Mouse (Mus musculus): Measurements from ENCODE around the gene Pik3ip1.
A peak's percentile ranks its signal among the peaks of the same experiment; 100 is the strongest.

The Pik3ip1 gene

GRCm38 (mm10) chr11:3329891-3330451 lies at the start of gene Pik3ip1:
Gene Pik3ip1, plus strand, starts transcription at chr11:3330401.
- no peak for DNase-seq (ENCODE audit: low spot score)

- DNase-seq (ENCODE audit: low spot score): no peak
These were observed 47.3 kb upstream of the Pik3ip1 start for GRCm38 (mm10) chr11:3282887-3283286.

DNA sequence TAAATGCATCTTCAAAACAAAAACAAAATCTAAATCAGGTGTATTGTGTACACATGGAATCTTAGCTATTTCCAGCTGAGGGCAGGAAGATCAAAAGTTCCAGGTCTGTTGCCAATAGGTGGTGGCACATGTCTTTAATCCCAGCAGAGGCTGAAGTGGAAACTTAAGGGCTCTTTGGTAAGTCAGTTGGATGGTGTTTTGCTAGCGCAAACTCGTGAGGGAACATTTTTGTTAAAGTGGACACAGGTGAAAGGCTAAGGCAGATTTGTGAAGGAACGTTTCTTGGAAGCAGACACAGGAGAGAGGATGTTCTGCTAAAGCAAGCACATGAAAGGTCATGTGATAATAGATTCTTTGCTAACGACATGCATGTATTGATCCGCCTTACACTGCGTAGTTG lies 46.6 kb upstream of the Pik3ip1 start:
- no peak for DNase-seq (ENCODE audit: low spot score)

DNA sequence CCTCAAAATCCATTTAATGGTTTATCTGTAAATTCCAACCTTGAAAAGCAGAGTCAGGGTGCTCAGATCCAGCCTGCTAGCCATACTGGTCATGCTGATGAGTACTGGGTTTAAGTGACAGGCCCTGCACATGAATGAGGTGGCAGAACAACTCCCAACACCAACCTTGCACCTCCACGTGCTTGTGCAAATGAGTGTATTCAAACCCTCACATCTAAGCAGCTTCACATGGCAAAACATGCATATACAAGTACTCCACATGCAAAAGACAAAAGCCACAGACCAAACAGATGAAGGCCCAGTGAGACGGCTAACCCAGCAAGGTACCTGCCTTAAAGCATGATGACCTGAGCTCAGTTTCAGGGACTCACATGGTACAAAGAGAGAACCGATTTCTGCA lies 44.3 kb upstream of the Pik3ip1 start:
- DNase-seq (ENCODE audit: low spot score): no peak

DNA sequence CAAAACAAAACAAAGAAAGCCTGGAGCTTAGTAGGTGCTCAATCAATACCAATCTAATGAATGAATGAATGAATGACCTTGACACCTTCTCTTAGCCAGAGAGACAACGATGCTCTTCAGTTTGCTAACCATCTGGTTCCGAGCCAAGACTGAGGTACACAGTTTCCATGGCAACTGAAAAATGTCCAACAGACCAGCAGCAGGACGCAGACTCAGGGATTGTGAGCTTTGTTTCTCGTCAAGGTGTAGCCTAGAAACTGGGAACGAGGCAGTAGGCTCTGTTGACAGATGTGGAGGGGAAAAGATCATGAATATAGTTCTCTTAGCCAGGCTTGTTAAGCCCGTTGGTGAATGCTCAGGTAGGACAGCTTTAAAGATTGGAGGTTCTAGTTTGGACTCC lies 43.1 kb upstream of the Pik3ip1 start:
- no peak for DNase-seq (ENCODE audit: low spot score)

DNA sequence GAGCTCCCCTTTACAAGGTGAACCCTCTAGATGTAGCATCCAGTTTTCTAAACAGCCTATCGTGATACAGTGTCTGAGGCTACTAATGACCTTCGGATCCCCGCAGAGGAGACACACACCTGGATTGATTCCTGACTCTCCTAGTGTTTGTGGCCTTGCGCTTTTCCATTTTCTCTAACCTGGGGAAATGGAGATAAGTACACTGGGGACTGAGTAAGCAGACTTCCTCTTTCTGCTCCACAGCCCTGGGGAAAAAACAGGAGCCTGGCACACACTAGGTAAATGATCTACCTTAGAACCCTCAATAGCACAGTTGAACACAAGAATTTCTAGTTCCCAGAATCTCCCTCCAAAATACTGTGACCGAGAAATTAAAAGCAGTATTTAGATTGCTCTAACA lies 42.3 kb upstream of the Pik3ip1 start:
- no peak for DNase-seq (ENCODE audit: low spot score)

DNA sequence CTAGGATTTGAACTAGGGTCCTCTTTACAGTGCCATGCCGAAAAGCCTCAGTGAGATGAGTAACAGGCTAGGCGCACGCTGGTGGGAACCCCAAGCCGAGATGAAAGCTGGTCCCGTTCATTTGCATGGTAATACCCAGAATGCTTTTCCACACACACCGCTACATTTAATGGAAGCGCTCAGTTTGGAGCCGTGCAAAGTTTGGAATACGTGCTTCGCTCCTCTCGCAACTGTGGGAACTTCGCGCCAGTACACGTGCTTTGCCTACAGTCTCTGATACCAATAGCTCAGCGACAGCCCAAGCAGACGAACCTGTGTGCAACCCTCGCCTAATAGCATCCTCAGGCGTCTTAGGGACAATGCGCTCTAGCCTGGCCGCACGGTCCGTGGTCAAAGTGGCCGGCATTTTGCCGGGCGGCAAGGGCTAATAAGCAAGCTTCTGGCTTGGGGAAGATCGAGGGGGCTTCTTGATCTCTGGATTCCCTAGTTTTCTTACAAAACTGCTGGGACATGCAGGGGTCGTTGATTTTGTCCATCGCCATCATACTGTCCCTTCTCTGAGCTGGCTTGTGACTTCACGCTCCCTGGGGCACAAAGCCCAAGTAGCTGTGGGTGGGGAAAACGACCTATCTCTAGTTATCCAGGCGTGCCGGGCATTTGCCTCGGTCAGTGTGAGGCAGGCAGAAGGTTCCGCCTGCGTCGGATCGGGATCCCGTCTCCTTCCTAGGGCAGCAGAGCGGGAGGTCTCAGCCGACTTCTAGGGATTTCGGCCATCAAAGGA lies 41.5 kb upstream of the Pik3ip1 start, which contains the start of gene Patz1:
Gene Patz1, plus strand, starts transcription at position 354 of the 781 bp plus-strand sequence.
- DNase-seq (ENCODE audit: low spot score): peak; percentile 48

- DNase-seq (ENCODE audit: low spot score): peak; percentile 52
These were observed 40.8 kb upstream of the Pik3ip1 start for GRCm38 (mm10) chr11:3289302-3289802.

GRCm38 (mm10) chr11:3289803-3290639 lies 40.2 kb upstream of the Pik3ip1 start:
- DNase-seq (ENCODE audit: low spot score): peak; percentile 67

- peak; percentile 33 for DNase-seq (ENCODE audit: low spot score)
These were observed 39.4 kb upstream of the Pik3ip1 start for GRCm38 (mm10) chr11:3290640-3291310.

GRCm38 (mm10) chr11:3291311-3292061 lies 38.7 kb upstream of the Pik3ip1 start:
- peak; percentile 22 for DNase-seq (ENCODE audit: low spot score)

DNA sequence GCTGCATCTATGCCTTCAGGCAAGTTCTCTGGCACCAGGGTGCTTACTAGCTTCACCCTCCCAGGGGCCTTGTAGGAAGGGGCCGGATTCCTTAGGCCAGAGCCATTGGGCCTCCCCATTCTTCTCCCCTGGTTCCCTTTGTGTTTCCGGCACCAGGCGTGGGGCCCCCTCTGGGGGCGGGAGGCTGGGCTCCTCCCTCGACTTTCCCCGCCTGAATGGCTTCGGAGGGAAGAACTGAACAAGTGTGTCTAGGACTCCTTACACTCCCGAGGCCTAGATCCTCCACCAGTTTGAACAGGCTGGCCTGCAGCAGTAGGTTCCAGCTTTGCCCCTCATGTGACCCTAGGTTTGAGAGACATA lies 38.2 kb upstream of the Pik3ip1 start:
- DNase-seq (ENCODE audit: low spot score): peak; percentile 55

DNA sequence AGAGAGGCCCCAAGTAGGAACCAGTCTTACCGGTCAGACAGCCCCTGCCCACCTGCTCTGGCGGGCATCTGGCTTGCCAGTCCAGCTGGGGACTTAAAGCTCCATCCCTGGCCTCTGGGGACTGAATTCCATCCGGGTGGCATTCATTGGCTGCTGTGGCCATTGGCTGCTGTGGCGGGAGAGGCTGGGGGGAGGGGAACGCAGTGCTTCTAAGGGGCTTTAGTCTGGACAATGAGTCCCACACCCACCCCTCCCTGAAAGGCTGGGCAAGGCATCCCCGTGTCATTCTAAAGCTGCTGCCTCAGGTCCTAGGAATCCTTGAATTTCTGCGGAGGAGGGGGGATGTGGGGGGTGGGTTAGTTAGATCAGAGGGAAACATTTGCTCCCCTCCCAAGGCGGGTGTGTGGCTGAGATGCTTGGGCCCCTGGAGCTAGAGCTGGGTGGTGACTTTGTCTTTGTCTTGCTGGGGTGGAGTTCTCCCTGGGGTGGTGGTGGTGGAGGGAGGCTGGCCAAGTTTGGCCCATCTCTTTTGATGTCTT lies 37.4 kb upstream of the Pik3ip1 start:
- DNase-seq (ENCODE audit: low spot score): peak; percentile 36

DNA sequence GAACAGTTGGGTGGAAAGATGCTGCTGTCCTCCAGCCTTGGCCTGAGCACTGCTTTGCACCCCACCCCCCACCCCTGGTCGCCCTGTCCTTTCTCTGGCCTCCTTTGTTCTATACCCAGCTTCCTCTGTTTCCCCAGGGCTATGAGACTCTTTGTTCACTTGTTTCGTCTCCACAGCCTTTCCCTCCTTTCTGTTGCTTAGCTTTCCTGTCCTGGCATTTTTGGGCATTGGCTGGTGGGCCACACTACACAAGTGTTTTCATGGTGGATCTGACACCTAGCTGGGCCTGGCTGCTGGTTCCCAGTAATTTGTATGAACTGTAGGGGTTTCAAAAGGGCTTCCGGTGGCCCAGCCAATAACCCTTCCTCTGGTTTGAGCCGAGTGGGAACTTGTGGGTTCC lies 36.8 kb upstream of the Pik3ip1 start:
- no peak for DNase-seq (ENCODE audit: low spot score)

- no peak for DNase-seq (ENCODE audit: low spot score)
These were observed 35.6 kb upstream of the Pik3ip1 start for GRCm38 (mm10) chr11:3294641-3295040.

DNA sequence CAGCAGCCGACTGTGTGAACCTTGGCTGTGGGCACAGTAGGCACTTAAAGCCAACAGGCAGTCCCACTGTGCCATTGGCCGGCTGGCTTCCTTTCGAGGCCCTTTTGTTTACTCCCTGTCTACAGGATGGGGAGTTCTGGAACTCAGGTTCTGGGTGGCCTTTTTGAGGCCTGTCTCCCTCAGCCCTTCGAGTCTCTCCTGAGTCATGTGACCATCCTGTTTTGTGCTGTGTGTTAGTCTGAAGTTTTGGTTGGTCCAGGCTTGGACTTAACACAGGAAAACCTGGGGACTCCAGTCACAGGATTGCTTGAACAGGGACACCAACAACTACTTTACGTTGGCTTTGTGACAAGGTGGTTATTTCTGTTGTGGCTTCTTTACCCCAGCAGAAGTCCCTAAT lies 34.1 kb upstream of the Pik3ip1 start:
- DNase-seq (ENCODE audit: low spot score): no peak

DNA sequence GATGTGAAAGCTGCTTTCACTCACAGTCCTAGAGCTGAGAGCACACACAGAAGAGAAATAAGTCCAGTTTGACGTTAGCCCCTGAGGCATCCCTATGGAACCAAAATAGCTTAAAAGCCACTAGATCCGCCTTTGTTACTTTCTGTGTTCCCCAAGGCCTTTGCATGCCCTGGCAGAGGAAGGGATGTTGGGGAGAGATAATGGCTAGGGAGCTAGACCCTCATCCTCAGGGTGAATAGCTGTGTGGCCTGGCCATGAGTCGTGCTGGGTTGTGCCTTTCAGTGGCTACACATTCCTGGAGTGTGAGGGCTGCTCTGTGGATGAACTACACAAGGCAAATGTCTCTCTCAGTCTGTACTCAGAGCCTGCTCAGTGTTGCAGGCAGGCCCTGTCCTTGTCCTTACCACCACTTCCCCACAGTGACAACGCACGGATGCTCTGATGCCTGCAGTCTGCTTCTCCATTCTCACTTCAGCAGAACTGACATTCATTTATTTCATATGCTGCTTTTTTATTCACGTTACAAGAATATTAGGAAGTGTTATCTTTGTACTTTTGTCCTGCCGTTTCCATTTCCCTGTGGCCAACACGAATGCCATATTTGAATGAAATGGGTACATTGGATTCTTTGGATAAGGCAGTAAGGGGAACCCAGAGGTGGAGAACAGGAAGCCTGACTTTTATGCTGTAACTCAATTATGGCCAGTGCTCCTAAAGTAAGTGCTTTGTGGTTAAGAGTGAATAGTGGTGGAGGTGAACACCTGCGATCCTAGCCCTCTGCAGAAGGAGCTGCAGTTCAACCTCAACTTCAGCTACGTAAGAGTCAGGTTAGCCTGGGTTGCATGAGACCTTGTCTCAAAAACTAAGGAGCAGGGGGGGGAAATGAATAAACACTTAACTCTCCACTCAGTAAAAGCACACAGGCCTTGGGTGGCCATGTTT lies 32.1 kb upstream of the Pik3ip1 start:
- no peak for DNase-seq (ENCODE audit: low spot score)

GRCm38 (mm10) chr11:3298813-3299185 lies 31.4 kb upstream of the Pik3ip1 start:
- no peak for DNase-seq (ENCODE audit: low spot score)

GRCm38 (mm10) chr11:3301075-3301474 lies 29.1 kb upstream of the Pik3ip1 start:
- DNase-seq (ENCODE audit: low spot score): no peak

DNA sequence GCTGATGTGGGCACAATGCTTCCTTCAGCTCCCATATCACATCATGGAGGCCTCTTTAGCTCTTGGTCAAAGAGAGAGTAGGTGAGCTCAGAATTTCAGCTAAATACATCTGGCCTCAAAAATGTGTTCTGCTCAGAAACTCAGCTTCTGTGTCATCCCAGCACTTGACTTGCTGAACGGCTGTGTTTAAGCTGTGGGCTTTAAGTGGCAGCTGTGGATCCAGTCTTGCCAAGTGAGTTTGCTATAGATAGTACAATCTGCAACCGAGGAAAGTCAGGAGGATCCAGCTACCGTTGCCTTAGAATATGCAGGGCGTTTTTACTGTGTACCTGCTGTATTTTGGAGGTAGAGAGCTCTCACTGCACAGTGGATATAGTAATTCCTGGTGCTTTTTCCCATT lies 27.8 kb upstream of the Pik3ip1 start:
- DNase-seq (ENCODE audit: low spot score): no peak

Data from urinary bladder, postnatal 25 days (tissue).